Mouse (Mus musculus): ENCODE results near the gene Npy5r.

- TF ChIP-seq GATA1 (IDR thresholded peaks at IDR 0.05; ENCODE audit: borderline replicate concordance, low read length) (no peak), FLI1 (IDR thresholded peaks at IDR 0.05; ENCODE audit: low read length) (no peak)
These were observed 34.9 kb upstream of the Npy5r start for GRCm38 (mm10) chr8:66722835-66723234.
